Mouse (Mus musculus) midbrain, postnatal 0 days (tissue): Measurements from ENCODE around the gene Sox21. TPM values are rescaled to one million over a fixed set of nuclear protein-coding genes. Genes with fewer than 3 reads are reported as not detected.

Experiments used
- ATAC-seq: fragments of 200-750 bp; cut with Nextera tagmentation; 2 replicates; pipeline ENCODE4 v1.8.0; 2017; ENCODE audit warnings: moderate number of reproducible peaks, mild to moderate bottlenecking, moderate TSS enrichment, moderate library complexity; ENCODE audit not compliant: low FRiP score
- DNase-seq: peaks from one replicate; pipeline ENCODE4 v3.0.0-alpha.2; 2015; ENCODE audit warnings: low spot score
- H3K27ac ChIP-seq: fragments of 300-500 bp; sonication (generic); 2 replicates; pipeline ENCODE4 v1.5.1; 2014; ENCODE audit warnings: low read depth, mild to moderate bottlenecking, low read length, mixed read lengths
- H3K27me3 ChIP-seq: fragments of 300-500 bp; sonication (generic); 2 replicates; pipeline ENCODE4 v1.6.1; 2014; ENCODE audit warnings: low read length, control low read depth, mixed read lengths; ENCODE audit not compliant: insufficient read depth
- H3K36me3 ChIP-seq: fragments of 300-500 bp; sonication (generic); 2 replicates; pipeline ENCODE4 v1.6.1; 2014; ENCODE audit warnings: low read length, control low read depth, mixed read lengths; ENCODE audit not compliant: insufficient read depth
- H3K4me1 ChIP-seq: fragments of 300-500 bp; sonication (generic); 2 replicates; pipeline ENCODE4 v1.6.1; 2014; ENCODE audit warnings: mild to moderate bottlenecking, control low read depth, antibody characterized with exemption, low read length, mixed read lengths; ENCODE audit not compliant: insufficient read depth
- H3K4me2 ChIP-seq: fragments of 300-500 bp; sonication (generic); 2 replicates; pipeline ENCODE4 v1.6.1; 2014; ENCODE audit warnings: low read depth, mild to moderate bottlenecking, low read length, mixed read lengths; ENCODE audit not compliant: poor library complexity, severe bottlenecking
- H3K4me3 ChIP-seq: fragments of 300-500 bp; sonication (generic); 2 replicates; pipeline ENCODE4 v1.5.1; 2014; ENCODE audit warnings: low read depth, mild to moderate bottlenecking, low read length, moderate library complexity
- H3K9ac ChIP-seq: fragments of 300-500 bp; sonication (generic); replicated peaks from 2 replicates; pipeline ENCODE4 v1.6.1; 2014; ENCODE audit warnings: mild to moderate bottlenecking, low read length, moderate library complexity, mixed read lengths; ENCODE audit not compliant: poor library complexity, severe bottlenecking
- H3K9me3 ChIP-seq: fragments of 300-500 bp; sonication (generic); 2 replicates; pipeline ENCODE4 v1.6.1; 2016; ENCODE audit warnings: low read length, control low read depth
- CTCF ChIP-seq: IDR thresholded peaks from 2 replicates; pipeline ENCODE4 v1.5.1; 2016; ENCODE audit warnings: antibody characterized with exemption, mild to moderate bottlenecking
- WGBS: fragments of 180-500 bp; shearing (Covaris S2); extraction: QIAGEN DNeasy Blood & Tissue Kit; methylation state at CpG from one replicate; pipeline ENCODE4 v1.1.7; 2014; 5-methylcytosine and 5-hydroxymethylcytosine counted together
- polyA plus RNA-seq: library from polyadenylated mRNA; unstranded; fragments of >200 nt; fragmentation: Nextera tagmentation; extraction: Ambion mirVana; gene quantifications from 2 replicates; pipeline ENCODE4 v1.2.1, GENCODE M21; 2015
- total RNA-seq: library from RNA; depleted of rRNA; stranded (reverse); fragments of >200 nt; gene quantifications from 2 replicates; pipeline ENCODE4 v1.2.3, GENCODE M21; 2014

Gene Sox21
- total and polyA plus RNA-seq, 2 experiments from 2014 or later = 7.4 to 27.8 TPM

- H3K4me2 ChIP-seq = no peak overlapping the region
- ATAC-seq (no peak), DNase-seq (no peak)
- no peaks in the 10 kb centered on the region for H3K9me3 ChIP-seq
- 69% methylated on average over 15 of the region's 15 CpGs for WGBS
- TF ChIP-seq CTCF = no peak
- H3K4me1 ChIP-seq = no peaks in the 10 kb centered on the region
- no peak overlapping the region for H3K4me3 ChIP-seq
- no peak overlapping the region for H3K27ac ChIP-seq
- H3K27me3 ChIP-seq = peaks cover 6% of the 10 kb centered on the region; the same call in 1 of the 2 replicates
- no peak overlapping the region for H3K9ac ChIP-seq
- H3K36me3 ChIP-seq = no peaks in the 10 kb centered on the region
These were observed 24.5 kb downstream of the Sox21 start for GRCm38 (mm10) chr14:118212188-118212804.

- Histone ChIP-seq H3K36me3 (no peaks in the 10 kb centered on the region), H3K27me3 (peaks cover 6% of the 10 kb centered on the region; the same call in 1 of the 2 replicates), H3K4me2 (no peak overlapping the region), H3K9me3 (no peaks in the 10 kb centered on the region), H3K4me1 (no peaks in the 10 kb centered on the region), H3K4me3 (no peak overlapping the region), H3K27ac (no peak overlapping the region), H3K9ac (no peak overlapping the region)
- DNase-seq (peak; percentile 79), ATAC-seq (no peak)
- TF ChIP-seq CTCF = peak; percentile 78
- 7% methylated on average over 5 of the region's 5 CpGs for WGBS
These were observed 27.2 kb downstream of the Sox21 start for GRCm38 (mm10) chr14:118209642-118210041.

GRCm38 (mm10) chr14:118207347-118207746 is 29.5 kb downstream of the Sox21 start:
- Histone ChIP-seq H3K4me3 (no peak overlapping the region), H3K4me1 (no peaks in the 10 kb centered on the region), H3K4me2 (no peak overlapping the region), H3K9me3 (no peaks in the 10 kb centered on the region), H3K27ac (no peak overlapping the region), H3K36me3 (no peaks in the 10 kb centered on the region), H3K27me3 (no peaks in the 10 kb centered on the region; the same call in 1 of the 2 replicates), H3K9ac (no peak overlapping the region)
- WGBS = 93% methylated on average over 3 of the region's 3 CpGs
- ATAC-seq = no peak
- peak; percentile 45 for TF ChIP-seq CTCF
- no peak for DNase-seq

- Histone ChIP-seq H3K27ac (no peak overlapping the region), H3K4me1 (no peaks in the 10 kb centered on the region), H3K9me3 (no peaks in the 10 kb centered on the region), H3K36me3 (no peaks in the 10 kb centered on the region), H3K9ac (no peak overlapping the region), H3K4me3 (no peak overlapping the region), H3K4me2 (no peak overlapping the region), H3K27me3 (no peaks in the 10 kb centered on the region)
- ATAC-seq (no peak), DNase-seq (no peak)
- peak; percentile 15; the same call in 1 of the 2 replicates for TF ChIP-seq CTCF
- WGBS = 88% methylated on average over 7 of the region's 7 CpGs
These were observed 33.8 kb downstream of the Sox21 start for GRCm38 (mm10) chr14:118203031-118203430.

GRCm38 (mm10) chr14:118202006-118202405 is 34.8 kb downstream of the Sox21 start:
- ATAC-seq (no peak), DNase-seq (no peak)
- no peaks in the 10 kb centered on the region for H3K9me3 ChIP-seq
- TF ChIP-seq CTCF = no peak
- no peaks in the 10 kb centered on the region for H3K27me3 ChIP-seq
- H3K4me2 ChIP-seq = no peak overlapping the region
- WGBS = 89% methylated on average over 5 of the region's 5 CpGs
- H3K27ac ChIP-seq = no peak overlapping the region
- no peaks in the 10 kb centered on the region for H3K4me1 ChIP-seq
- H3K9ac ChIP-seq = no peak overlapping the region
- H3K4me3 ChIP-seq = no peak overlapping the region
- H3K36me3 ChIP-seq = no peaks in the 10 kb centered on the region

- Histone ChIP-seq H3K27ac (no peak overlapping the region), H3K9ac (no peak overlapping the region), H3K36me3 (no peaks in the 10 kb centered on the region), H3K4me2 (no peak overlapping the region), H3K4me1 (no peaks in the 10 kb centered on the region), H3K27me3 (0 out of 2 replicates have a peak, but pooled peaks cover under 1% of the 10 kb centered on the region), H3K9me3 (no peaks in the 10 kb centered on the region), H3K4me3 (no peak overlapping the region)
- ATAC-seq (no peak), DNase-seq (no peak)
- WGBS = 92% methylated on average over 3 of the region's 3 CpGs
- no peak for TF ChIP-seq CTCF
These were observed 36.1 kb downstream of the Sox21 start for GRCm38 (mm10) chr14:118200731-118201130.
